Mouse (Mus musculus): ENCODE data around the gene Gm20605. TPM values are rescaled to one million over a fixed set of nuclear protein-coding genes. Genes with fewer than 3 reads are reported as not detected.
A peak's percentile ranks its signal among the peaks of the same experiment; 100 is the strongest.

The Gm20605 gene
- total and polyA plus RNA-seq, 2 experiments from 2014 or later, result 0.99 to 6.5 TPM

DNA sequence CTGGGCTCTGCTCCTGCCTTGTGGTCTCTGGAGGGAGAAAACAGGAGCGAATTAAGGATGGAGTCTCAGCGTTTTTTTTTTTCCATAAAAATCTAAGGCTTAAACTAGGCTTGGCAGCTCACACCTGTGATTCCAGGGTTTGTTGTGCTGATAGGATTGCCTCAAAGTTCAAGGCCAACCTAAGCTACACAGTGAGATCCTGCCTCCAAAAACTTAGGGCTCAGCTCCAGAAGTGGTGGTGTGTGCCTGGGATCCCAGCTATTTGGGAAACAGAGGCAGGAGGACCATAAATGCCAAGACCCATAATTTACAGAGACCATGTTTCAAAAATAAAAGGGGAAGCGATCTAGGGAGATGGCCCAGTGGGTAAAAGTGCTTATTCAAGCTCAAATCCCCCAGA lies 19.7 kb upstream of the Gm20605 start:
- no peak for ATAC-seq (ENCODE audit: low FRiP score)
- no peak for DNase-seq (ENCODE audit: low spot score)
- no peak for TF ChIP-seq CTCF (IDR thresholded peaks at IDR 0.05)
- Histone ChIP-seq H3K36me3 (ENCODE audit: insufficient read depth, low read length) (no peaks in the 10 kb centered on the region), H3K9me3 (ENCODE audit: low read length) (no peaks in the 10 kb centered on the region), H3K27ac (ENCODE audit: low read depth, low read length) (no peak overlapping the region), H3K9ac (replicated peaks; ENCODE audit: low read length, poor library complexity, severe bottlenecking) (no peak overlapping the region), H3K4me2 (ENCODE audit: low read depth, low read length, poor library complexity, severe bottlenecking) (no peak overlapping the region), H3K4me3 (ENCODE audit: low read depth, low read length) (no peak overlapping the region), H3K27me3 (ENCODE audit: insufficient read depth, low read length) (peaks cover 8% of the 10 kb centered on the region), H3K4me1 (ENCODE audit: insufficient read depth, low read length) (no peaks in the 10 kb centered on the region; the same call in 1 of the 2 replicates)
- WGBS, result 73% methylated on average over 3 of the region's 3 CpGs

DNA sequence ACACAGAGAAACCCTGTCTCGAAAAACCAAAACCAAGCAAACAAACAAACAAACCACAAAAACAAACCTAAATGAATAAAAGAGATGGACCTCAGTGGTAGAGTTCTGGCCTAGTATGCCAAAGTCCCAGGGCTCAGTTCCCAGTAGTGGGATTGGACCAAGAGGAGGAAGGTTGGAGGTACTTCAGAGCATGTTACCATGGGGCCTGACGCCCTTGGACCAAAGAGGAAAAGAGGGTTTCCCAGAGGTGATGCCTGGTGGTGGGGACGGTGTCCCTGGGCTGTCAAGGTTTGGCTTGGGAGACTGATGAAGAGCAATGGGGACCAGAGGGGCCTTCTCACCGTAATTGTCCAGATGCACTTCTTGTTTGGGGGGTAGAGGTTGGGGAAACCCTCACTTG lies 18.9 kb upstream of the Gm20605 start:
- TF ChIP-seq CTCF (IDR thresholded peaks at IDR 0.05), result no peak
- DNase-seq (ENCODE audit: low spot score) (no peak), ATAC-seq (ENCODE audit: low FRiP score) (no peak)
- Histone ChIP-seq H3K27ac (ENCODE audit: low read depth, low read length) (no peak overlapping the region), H3K9ac (replicated peaks; ENCODE audit: low read length, poor library complexity, severe bottlenecking) (no peak overlapping the region), H3K4me1 (ENCODE audit: insufficient read depth, low read length) (no peaks in the 10 kb centered on the region; the same call in 1 of the 2 replicates), H3K27me3 (ENCODE audit: insufficient read depth, low read length) (peaks cover 8% of the 10 kb centered on the region), H3K4me3 (ENCODE audit: low read depth, low read length) (no peak overlapping the region), H3K9me3 (ENCODE audit: low read length) (no peaks in the 10 kb centered on the region), H3K4me2 (ENCODE audit: low read depth, low read length, poor library complexity, severe bottlenecking) (no peak overlapping the region), H3K36me3 (ENCODE audit: insufficient read depth, low read length) (no peaks in the 10 kb centered on the region)
- WGBS, result 82% methylated on average over 4 of the region's 4 CpGs

GRCm38 (mm10) chr5:137610548-137611244 lies 18.3 kb upstream of the Gm20605 start:
- no peak for TF ChIP-seq CTCF (IDR thresholded peaks at IDR 0.05)
- WGBS, result 21% methylated on average over 12 of the region's 12 CpGs
- Histone ChIP-seq H3K4me3 (ENCODE audit: low read depth, low read length) (no peak overlapping the region), H3K4me1 (ENCODE audit: insufficient read depth, low read length) (no peaks in the 10 kb centered on the region; the same call in 1 of the 2 replicates), H3K27me3 (ENCODE audit: insufficient read depth, low read length) (peaks cover 8% of the 10 kb centered on the region), H3K9me3 (ENCODE audit: low read length) (no peaks in the 10 kb centered on the region), H3K4me2 (ENCODE audit: low read depth, low read length, poor library complexity, severe bottlenecking) (no peak overlapping the region), H3K27ac (ENCODE audit: low read depth, low read length) (0 out of 2 replicates have a peak overlapping the region, but pooled peaks have one; percentile 19), H3K36me3 (ENCODE audit: insufficient read depth, low read length) (no peaks in the 10 kb centered on the region), H3K9ac (replicated peaks; ENCODE audit: low read length, poor library complexity, severe bottlenecking) (no peak overlapping the region)
- no peak for ATAC-seq (ENCODE audit: low FRiP score)
- no peak for DNase-seq (ENCODE audit: low spot score)

DNA sequence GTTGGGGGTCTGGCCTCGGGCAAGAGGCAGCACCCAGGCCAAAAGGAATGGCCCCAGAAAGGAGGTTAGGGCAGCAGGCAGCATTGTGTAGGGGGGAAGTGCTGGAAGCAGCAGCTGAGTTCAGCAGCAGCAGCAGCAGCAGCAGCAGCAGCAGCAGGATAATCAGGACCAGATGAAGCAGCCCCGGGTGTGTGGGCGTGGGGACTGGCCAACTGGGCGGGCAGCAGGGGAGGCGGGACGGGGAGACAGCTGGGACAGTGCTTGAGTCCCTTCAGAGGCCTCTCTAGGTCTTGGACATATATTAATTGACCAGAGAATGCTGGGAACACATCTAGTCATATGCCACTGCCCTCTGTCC lies 17.8 kb upstream of the Gm20605 start:
- ATAC-seq (ENCODE audit: low FRiP score) (no peak), DNase-seq (ENCODE audit: low spot score) (no peak)
- H3K4me2 ChIP-seq (ENCODE audit: low read depth, low read length, poor library complexity, severe bottlenecking), result no peak overlapping the region
- H3K27me3 ChIP-seq (ENCODE audit: insufficient read depth, low read length), result peaks cover 8% of the 10 kb centered on the region
- H3K36me3 ChIP-seq (ENCODE audit: insufficient read depth, low read length), result no peaks in the 10 kb centered on the region
- no peak overlapping the region for H3K4me3 ChIP-seq (ENCODE audit: low read depth, low read length)
- TF ChIP-seq CTCF (IDR thresholded peaks at IDR 0.05), result no peak
- 16% methylated on average over 6 of the region's 6 CpGs for WGBS
- no peaks in the 10 kb centered on the region; the same call in 1 of the 2 replicates for H3K4me1 ChIP-seq (ENCODE audit: insufficient read depth, low read length)
- 0 out of 2 replicates have a peak overlapping the region, but pooled peaks have one; percentile 4 for H3K9ac ChIP-seq (replicated peaks; ENCODE audit: low read length, poor library complexity, severe bottlenecking)
- H3K9me3 ChIP-seq (ENCODE audit: low read length), result no peaks in the 10 kb centered on the region
- H3K27ac ChIP-seq (ENCODE audit: low read depth, low read length), result 0 out of 2 replicates have a peak overlapping the region, but pooled peaks have one; percentile 19

- H3K9me3 ChIP-seq (ENCODE audit: low read length), result no peaks in the 10 kb centered on the region
- H3K27ac ChIP-seq (ENCODE audit: low read depth, low read length), result no peak overlapping the region
- DNase-seq (ENCODE audit: low spot score) (no peak), ATAC-seq (ENCODE audit: low FRiP score) (no peak)
- no peaks in the 10 kb centered on the region for H3K36me3 ChIP-seq (ENCODE audit: insufficient read depth, low read length)
- no peak overlapping the region for H3K4me3 ChIP-seq (ENCODE audit: low read depth, low read length)
- no peak for TF ChIP-seq CTCF (IDR thresholded peaks at IDR 0.05)
- 73% methylated on average over 5 of the region's 5 CpGs for WGBS
- no peak overlapping the region for H3K9ac ChIP-seq (replicated peaks; ENCODE audit: low read length, poor library complexity, severe bottlenecking)
- H3K4me2 ChIP-seq (ENCODE audit: low read depth, low read length, poor library complexity, severe bottlenecking), result no peak overlapping the region
- peaks cover 4% of the 10 kb centered on the region for H3K27me3 ChIP-seq (ENCODE audit: insufficient read depth, low read length)
- H3K4me1 ChIP-seq (ENCODE audit: insufficient read depth, low read length), result no peaks in the 10 kb centered on the region; the same call in 1 of the 2 replicates
Observed at GRCm38 (mm10) chr5:137613076-137613475, 15.9 kb upstream of the Gm20605 start.

DNA sequence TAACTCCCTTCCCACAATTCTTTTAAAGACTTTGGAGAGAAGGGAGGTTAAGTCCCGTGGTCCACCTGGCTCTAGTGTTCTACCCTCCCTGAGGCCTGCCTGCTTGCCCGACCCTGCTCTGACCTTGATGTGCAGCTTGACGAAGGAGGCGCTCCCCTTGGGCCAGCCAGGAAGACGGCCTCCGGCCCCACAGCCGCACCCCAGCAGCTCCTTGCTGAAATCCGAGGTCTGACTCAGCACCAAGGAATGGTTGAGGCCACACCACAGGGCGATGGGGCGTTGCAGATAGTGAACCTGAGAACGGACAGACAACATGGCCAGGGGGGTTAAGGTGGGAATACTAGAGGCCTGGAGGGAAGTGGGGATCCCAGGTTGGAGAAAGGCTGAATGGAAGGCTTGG lies 15.4 kb upstream of the Gm20605 start, which contains the start of gene Pcolce:
TSS of gene Pcolce (minus strand) at position 235 of the 400 bp plus-strand sequence.
- no peak for DNase-seq (ENCODE audit: low spot score)
- Histone ChIP-seq H3K36me3 (ENCODE audit: insufficient read depth, low read length) (no peaks in the 10 kb centered on the region), H3K9ac (replicated peaks; ENCODE audit: low read length, poor library complexity, severe bottlenecking) (no peak within 1 kb of the TSS), H3K27ac (ENCODE audit: low read depth, low read length) (no peak within 1 kb of the TSS), H3K27me3 (ENCODE audit: insufficient read depth, low read length) (no peaks in the 10 kb centered on the region), H3K9me3 (ENCODE audit: low read length) (no peaks in the 10 kb centered on the region), H3K4me3 (ENCODE audit: low read depth, low read length) (no peak within 1 kb of the TSS), H3K4me1 (ENCODE audit: insufficient read depth, low read length) (no peaks in the 10 kb centered on the region), H3K4me2 (ENCODE audit: low read depth, low read length, poor library complexity, severe bottlenecking) (no peak within 1 kb of the TSS)
- no peak for TF ChIP-seq CTCF (IDR thresholded peaks at IDR 0.05)
- WGBS, result 76% methylated on average over 11 of the region's 11 CpGs
- ATAC-seq (ENCODE audit: low FRiP score), result no peak

All from midbrain, postnatal 0 days (tissue).